Mouse (Mus musculus) T-cell, adult 2 months (primary cell): ENCODE data around the gene Lrp2bp.

Experiments used
- DNase-seq: peaks from one replicate; pipeline ENCODE4 v3.0.0; 2022; ENCODE audit warnings: low spot score

Gene Lrp2bp

DNA sequence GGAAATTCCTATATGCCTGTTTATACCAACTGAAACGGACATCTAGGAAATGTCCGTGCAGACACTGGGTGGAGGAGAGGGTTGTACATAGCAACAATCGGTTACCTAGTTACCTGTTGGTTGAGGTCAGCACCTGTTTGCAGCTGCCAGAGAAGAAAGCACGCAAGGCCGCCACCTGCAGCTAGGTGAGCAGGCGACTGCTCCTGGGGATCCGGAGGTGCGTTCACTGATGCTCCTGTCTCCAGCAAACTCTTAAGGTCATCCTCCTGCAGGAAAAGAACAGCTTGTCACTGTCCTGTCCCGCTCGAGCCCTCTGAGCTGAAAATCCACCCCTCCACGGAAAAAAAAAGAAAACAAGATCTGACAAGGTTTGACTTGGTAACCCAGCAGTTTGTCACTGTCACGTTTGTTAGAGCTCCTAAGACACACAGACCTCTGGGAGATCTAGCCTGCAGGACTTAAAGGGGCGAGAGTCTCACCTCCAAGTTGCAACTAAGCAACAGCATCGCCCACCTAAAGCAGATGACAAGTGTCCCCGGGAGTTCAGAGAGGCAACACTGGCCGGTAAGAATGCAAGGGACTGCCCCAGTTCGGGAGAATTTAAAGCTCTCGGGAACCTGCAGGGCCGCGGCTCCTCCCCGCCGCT is at the start of gene Lrp2bp:
Lrp2bp (plus strand) TSS at position 166 of the 646 bp plus-strand sequence.
- peak; percentile 8 for DNase-seq

DNA sequence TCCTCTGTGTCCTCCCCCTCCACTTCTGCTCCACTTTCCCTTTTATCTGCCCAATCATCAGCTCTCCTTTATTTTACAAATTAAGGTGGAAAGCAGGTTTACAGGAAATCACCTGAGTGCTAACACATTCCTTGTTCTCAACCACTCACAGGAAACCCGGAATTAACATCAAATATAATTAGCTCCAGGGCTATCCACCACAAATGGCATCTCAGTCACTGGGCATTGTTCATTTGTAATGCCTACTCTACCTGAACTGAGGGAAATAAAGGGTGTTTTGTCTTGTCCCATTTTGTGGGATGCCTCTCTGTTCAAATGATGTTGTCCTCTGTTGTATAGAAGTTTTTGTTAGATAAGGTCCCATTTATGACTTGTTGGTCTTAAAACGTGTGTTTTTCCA is 48.5 kb upstream of the Lrp2bp start:
- no peak for DNase-seq

DNA sequence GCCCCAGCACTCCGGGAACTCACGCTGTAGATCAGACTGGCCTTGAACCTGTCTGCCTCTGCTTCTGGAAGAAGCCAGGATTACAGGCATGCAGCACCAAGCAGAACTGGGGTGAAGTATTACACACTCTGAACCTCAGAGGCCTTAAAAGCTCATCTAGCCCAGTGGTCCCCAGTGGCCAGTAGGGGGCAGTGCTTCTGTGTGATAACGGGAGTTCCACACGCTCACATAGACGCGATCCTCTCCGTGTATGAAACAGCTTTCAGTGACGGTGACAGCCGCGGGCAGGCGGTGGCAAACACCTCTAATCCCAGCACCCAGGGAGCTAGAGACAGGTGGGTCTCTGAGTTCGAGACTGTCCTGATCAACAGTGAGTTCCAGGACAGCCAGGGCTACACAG is 28.2 kb upstream of the Lrp2bp start:
- DNase-seq, result no peak

DNA sequence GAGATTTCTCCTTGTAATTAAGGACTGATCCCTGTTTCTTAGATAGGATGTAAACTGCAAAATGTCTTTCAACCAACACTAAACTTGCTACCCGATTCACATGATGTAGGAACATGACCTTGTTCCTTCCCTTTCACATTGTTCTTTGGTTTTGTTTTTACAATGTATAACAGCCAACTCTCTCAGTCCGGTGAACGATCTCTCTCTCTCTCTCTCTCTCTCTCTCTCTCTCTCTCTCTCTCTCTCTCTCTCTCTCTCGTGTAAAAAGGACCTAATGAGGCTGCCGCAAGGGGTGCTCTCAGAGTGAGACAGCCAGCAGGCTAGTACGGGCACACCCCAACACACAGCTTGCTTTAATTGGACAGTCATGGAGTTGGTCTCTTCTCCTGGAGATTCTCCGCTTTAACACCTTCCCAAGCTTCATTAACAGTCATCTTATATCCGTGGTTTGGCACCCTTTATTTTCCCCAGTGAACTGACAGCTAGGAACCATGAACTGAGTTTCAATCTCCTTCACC is 25.1 kb upstream of the Lrp2bp start:
- DNase-seq, result no peak

DNA sequence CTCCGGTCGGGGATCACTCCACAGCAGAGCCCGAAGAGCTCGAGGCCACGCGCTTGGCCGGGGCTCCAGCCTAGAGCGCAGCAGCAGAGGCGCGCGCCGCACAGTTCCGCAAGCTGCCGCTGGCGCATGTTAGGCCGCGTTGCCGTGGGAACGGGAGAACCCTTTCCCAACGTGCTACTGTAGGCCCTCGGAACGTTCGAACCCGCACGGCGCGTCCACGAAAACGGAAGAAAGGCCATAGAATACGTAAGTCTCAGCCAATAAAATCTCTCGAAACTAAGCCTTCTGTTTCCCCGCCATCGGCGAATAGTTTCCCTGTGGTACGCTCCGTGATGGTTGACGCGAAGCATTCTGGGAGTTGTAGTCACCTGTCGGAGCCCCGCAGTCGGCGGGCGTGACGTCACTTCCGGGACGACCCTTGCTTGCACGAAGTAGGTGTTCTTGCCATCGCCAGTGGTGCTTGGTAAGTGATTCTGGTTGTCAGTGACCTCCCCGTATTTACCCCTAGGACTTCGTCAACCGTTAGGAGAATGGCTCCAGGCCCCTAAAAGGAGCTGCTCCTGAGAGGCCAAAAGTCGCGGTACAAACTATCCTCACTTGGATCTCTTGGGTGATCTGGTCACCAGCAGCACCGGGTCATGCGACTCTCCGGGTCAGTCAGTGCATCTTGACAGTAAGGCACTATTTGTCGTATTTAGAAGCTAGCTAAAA is 23.8 kb upstream of the Lrp2bp start, which contains the start of the genes 1700029J07Rik and Ufsp2:
1700029J07Rik (minus strand) TSS at position 127 of the 711 bp plus-strand sequence.
Ufsp2 (plus strand) TSS at position 403 of the 711 bp plus-strand sequence.
- DNase-seq, result peak; percentile 96

DNA sequence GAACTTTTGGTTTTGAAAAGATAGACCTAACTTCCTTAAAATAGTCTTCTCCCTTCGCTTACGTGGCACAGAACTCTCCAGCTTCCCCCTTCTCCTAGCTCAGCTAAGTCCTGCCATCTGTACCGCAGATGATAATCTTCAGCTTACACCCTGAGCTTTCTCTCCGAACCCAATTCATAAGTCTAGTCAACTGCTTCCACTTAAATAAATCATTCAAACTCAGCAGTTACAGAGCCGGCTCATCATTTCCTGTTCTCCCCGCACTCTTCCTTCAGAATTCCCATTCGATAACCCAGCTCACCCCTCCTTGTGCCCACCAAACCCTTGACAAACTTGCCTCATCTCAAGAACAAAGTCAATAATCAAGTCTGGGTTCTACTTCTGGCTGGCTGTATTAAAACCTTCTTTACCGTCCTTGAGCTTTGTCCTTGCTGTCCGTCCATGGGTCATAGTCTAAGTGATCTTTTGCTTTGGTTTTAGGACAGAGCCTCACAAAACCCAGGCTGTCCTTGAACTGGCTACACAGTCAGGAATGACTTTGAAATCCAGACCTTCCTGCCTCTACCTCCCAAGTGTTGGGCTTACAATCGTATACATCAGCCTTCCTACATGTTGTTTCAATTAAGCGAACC is 23.1 kb upstream of the Lrp2bp start:
- DNase-seq, result no peak

DNA sequence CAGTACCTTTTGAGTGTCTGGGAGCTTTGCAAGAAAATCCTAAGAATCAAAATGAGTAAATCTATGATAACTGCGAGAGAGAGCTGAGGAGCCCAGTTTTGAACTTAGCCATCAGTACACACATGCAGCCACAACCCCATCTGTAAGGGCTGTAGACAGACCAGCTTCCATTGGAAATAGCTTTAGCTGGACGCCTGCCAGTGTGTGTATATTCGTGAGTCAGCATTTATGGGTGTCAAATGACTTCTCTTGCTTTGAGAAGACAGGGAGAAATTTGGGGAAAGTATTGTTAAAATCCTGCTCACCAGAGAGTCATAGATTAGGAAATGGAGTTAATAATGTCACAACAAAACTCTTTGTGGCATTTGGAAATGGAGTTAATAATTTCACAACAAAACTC is 12.4 kb upstream of the Lrp2bp start:
- DNase-seq, result no peak

DNA sequence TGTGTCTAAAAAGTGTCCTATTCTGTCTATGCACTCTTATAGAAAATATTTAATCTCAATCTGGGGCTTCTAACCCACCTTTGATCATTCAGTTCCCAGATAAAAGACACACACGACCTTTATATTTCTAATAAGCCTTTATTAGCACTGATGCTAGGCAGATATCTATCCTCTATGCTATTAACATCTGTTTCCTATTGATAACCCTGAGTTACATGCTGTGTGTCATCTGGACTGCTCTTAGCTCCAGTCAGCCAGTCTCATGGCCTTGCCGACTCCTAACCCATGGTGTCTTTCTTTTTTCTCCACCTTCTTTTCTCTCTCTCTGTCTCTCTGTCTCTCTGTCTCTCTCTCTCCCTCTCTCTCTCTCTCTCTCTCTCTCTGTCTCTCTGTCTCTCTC is 10.9 kb upstream of the Lrp2bp start:
- DNase-seq, result no peak

DNA sequence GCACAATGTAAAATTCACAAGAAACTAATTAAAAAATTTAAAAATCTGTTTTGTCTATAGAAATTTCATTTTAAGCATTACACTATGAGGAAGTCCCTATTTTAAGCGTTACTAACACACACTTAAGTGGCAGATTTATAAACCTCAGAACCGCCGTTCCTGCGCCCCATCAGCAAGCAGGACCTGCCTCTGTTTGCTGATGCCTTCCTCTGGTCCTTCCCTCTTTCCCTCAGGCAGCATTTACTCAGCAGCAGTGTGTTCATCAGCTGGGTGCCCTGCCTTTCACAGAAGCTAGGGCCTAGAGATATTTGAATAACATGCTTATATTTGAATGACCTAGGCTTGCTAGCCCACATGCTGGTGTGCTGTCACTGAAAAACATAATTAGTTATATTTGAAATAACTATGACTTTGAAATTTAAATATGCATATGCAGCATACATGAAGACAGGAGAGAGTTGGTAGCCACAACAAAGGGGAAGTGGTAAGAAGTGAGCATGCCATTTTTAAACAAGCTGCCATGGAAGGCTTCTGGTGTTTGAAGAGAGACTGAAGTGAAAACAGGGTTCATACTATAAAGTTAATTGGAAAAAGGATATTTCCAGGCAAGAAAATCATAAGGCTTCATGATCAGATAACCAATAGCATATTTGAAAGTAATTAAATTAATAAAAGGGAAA is 8.3 kb upstream of the Lrp2bp start:
- DNase-seq, result no peak

DNA sequence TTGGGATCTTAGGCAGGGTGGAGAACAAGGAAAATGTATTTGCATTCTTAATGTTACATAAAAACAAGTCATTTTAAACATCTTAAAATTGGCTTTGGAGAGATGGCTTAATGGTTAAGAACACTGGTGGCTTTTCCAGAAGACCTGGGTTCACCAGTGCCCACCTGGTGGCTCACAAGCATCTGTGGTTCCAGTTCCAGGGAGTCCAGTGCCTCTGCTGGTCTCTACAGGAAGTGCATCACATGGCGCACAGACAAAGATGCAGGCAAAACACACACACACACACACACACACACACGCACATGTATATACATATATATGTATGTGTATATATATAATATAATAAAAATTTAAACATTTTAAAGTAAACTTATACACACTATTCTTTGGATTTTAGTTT is 5.0 kb upstream of the Lrp2bp start:
- peak; percentile 37 for DNase-seq

DNA sequence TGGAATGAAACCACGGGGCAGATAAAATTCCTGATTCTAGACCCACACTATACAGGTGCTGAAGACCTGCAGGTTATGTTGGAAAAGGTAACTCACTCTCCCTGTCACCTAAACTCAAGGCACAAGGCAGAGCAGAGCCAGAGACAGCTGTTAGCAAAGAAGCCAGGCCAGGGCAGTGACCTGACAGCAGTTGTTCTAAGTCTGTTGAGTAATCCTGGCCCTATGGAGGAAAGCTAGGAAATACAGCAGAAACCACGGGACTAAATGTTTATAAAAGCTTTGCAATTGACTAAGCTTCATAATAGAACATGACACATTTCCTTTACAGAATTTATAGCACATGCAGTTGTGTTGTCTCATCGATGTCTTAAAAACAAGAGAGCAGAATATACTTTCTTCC is 3.5 kb upstream of the Lrp2bp start:
- DNase-seq, result no peak

DNA sequence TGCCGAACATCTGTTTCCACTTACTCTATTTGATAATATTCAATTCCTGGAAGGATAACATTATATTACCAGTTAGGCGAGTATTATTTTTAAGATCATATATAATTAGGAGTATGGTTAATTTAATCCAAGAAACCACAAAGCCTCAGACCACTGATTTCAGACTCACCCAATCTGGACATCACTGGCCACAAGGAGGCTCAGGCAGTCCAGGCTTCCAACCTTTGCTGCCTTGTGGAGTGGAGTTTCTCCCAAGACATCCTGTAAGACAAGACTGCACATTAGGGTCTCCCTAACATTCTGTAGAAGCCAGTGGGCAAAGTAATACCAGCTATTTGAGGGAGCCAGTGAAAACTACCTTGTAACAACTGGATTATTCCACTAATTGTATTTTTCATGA is 875 bp upstream of the Lrp2bp start:
- DNase-seq, result no peak

DNA sequence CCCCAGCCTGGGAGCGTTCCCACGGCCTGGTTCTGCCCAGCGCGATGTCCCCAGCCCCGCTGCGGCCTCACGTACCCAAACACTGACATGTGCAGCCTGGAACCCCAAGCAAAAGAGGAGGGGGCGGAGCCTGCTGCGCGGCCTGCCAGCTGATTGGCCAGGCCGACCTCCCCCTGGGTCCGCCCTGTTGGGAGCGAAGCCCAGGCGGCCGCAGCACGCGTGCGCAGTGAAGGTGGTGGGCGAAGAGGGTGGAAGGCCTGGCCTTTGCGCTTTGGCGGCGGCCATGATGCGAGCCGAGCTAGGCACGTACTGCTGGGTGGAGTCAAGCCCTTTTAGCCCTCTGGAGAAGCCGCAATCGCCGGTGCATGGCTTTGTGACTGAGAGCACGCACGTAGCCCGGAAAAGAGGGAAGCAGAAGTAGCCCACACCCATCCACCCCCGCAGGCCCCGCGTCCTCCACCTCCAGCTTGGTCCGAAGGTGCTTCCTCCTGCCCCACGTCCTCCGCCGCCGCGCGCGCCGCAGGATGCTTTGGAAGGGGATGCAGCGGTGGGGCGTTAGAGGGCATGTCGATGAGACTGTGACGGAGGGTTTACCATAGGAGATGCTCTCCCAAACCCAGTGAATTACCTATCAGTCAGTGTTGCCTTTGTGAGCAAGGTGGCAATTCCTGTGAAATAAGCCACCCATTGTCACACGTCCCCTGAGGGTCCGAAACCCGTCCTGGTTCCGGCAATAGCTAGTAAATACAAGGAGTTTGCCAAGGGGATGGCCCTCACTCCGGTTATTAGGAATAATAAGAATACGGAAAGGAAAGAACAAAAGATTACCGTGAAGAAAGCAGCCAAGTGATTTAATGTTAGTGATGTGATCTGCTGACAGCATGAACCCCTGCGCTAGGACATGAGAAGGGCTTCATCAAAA is 942 bp downstream of the Lrp2bp start:
- DNase-seq, result peak; percentile 98

DNA sequence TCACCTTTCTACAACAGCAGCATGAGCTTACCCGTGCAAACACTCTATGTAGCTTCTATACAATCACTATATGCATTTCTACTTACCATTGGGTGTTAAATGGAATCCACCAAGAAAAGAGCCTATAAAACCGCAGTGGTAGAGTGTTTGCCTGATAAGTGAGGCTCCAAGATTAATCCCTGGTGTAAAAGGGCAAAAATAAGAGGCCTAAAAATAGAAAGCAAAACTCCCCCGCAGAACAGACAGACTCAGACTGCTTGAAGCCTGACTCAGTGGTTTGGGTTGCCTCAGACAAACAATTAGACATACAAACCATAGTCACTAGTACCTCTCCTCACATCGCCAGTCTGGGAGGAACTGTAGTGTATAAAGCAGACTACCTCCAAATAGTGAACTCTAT is 6.5 kb downstream of the Lrp2bp start, which contains the start of gene Ankrd37:
Ankrd37 (minus strand) TSS at position 112 of the 400 bp plus-strand sequence.
- DNase-seq, result no peak

DNA sequence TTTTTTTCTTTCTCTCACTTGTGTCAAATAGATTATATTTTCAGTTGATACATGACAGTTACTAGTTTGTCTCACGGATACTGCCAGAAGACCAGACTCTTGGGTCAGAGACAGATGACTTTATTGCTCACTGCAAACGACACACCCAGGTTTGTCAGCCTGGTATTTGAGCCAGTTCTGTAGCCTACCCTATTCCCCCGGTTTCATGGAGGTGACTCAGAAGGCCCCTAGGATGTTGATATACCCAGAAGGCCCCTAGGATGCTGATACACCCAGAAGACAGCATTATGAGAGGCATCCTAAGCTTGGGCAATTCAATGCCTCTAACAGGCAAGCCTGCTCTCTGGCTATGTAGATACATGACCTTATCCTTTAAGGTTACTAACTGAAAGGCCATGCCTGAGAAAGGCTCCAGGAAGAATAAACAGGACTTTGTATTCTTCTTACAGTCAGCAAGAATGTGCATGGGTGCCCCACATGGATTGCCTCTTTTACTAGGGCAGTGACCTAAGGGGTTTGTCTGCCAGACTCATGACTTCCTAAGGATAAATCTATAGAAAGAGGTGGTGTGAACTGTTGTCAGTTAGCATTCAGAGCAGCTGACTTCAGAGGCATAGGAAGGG is 8.1 kb downstream of the Lrp2bp start:
- DNase-seq, result no peak

DNA sequence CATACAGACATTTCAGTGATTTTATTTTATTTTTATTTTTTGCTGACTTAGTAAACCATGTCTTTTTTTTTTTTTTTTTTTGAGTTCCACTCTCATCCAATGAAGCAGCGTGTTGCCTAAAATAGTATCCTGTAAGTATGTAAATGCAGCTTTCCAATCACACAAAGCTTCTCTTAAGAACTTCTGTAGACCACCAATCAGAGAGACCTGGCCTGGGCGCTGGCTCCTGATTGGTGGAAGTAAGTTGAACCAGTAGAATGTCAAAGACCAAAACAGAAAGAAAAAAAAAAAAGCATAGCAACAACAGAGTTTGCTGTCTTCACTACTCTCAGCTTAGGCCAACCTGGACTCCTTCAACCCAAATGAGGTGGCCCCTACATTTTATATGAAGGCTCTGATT is 11.2 kb downstream of the Lrp2bp start:
- no peak for DNase-seq

DNA sequence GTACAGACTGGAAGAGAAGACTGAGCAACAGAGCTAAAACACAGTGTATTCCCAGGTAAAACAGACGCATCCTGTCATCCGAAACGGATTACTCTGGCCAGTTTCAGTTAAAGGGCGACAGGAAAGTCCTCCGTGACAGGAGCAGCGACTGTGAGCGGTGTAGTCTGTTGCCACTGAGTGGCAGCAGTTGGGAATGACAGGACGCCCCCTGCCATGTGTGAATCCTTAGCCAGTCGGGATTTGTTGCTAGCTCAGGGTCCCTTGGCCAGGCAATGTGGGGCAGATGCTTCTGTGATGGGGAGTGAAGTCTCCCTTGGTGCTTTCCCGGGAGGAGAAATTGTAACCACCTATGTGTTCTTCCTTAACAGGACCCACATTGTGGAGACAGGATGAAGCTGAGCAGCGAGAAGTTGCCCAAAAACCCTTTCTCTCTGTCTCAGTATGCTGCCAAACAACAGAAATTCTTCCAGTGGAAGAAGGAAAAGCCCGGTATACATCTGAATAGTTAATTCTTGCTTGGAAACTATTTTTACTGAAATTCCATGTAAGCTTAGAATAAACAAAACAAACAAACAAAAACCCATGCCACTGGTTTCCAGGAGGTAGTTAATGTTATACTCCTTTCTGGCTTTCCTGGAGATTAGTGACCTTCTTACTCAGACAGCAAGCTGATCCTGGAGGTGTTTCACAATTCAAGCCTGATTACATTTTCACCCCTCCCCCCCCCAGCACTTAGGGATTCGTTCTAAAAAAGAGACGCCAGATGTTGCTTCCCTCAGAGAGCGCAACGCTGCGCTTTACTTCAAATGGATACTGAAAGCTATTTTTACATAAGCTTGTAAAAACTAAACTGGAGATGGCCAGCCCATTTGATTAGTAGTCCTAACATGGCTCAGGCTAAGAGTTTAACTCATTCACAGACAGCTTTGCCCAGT is 11.9 kb downstream of the Lrp2bp start:
- DNase-seq, result no peak

DNA sequence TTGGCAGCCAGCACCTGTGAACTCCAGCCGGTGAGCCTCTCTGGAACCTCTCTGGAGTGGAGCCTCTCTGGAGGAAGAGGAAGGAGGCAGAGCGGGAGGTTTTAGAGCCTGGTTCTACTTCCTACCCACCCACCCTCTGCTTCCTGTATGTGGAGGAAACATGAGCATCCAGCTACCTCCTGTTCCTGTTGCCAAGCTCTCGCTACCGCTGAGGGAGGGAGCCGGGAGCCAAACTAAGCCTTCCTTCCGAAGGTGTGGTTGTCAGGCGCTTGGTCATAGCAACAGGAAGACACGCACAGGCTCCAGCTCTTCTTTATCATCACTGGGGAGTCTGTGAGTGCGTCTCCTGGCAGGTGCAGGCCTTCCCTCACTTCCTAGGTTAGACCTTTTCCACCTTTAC is 23.1 kb downstream of the Lrp2bp start:
- DNase-seq, result no peak

DNA sequence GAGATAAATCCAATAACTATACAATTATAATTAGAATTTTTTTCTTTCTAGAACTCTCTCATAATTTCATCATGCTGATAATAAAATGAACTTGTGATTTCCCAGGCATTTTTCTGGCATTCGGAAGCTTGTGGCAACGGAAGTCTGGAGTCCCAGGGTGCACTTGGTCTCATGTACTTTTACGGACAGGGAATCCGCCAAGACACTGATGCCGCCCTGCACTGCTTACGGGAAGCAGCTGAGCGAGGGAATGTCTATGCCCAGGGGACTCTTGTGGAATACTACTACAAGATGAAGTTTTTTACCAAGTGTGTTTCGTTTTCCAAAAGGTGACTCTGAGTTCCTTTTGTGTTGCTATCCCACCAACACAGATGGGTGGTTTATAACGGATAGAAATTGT is 23.7 kb downstream of the Lrp2bp start:
- DNase-seq, result no peak

DNA sequence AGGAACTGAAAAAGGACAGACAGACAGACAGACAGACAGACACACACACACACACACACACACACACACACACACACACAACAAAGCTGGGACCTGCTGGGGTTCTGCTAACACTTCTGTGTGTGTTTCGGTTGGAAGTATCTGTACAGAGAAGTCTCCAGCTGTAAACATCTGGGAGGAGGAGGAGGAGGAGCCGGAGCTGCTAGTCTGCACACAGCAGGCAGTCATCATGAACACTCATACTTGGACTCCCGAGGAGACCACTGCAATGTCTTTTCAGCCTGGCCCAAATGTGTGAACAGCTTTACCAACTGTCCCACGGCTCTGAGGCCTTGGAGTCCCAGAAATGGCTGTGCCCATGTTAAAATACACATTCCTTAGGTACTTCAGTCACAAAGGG is 25.3 kb downstream of the Lrp2bp start:
- DNase-seq, result no peak
